Mouse (Mus musculus) E14TG2a.4 (cell line): ENCODE measurements around the gene Dapk2.

ENCODE experiments used
- H3K27me3 ChIP-seq: 2 replicates; pipeline ENCODE4 v1.6.1; 2014; ENCODE audit warnings: low read length, control low read depth; ENCODE audit not compliant: insufficient read depth
- H3K36me3 ChIP-seq: 2 replicates; pipeline ENCODE4 v1.6.1; 2014; ENCODE audit warnings: low read length, control low read depth; ENCODE audit not compliant: insufficient read depth
- H3K4me1 ChIP-seq: replicated peaks from 2 replicates; pipeline ENCODE4 v1.6.1; 2014; ENCODE audit warnings: low read depth, low read length, control low read depth
- H3K4me3 ChIP-seq: replicated peaks from 2 replicates; pipeline ENCODE4 v1.5.1; 2014; ENCODE audit warnings: mild to moderate bottlenecking, low read length
- H3K9me3 ChIP-seq: 2 replicates; pipeline ENCODE4 v1.6.1; 2014; ENCODE audit warnings: low read length, control low read depth
- CTCF ChIP-seq: conservative IDR thresholded peaks from 2 replicates; pipeline ENCODE4 v1.5.1; 2014; ENCODE audit warnings: low read length
- NANOG ChIP-seq: IDR thresholded peaks from 2 replicates; pipeline ENCODE4 v1.6.1; 2014; ENCODE audit warnings: borderline replicate concordance, low read length, mixed read lengths
- POU5F1 ChIP-seq: IDR thresholded peaks from 2 replicates; pipeline ENCODE4 v1.6.1; 2014; ENCODE audit warnings: low read length, borderline replicate concordance

Dapk2 gene

GRCm38 (mm10) chr9:66157958-66158830 lies at the start of gene Dapk2:
Dapk2 (plus strand) TSS chr9:66158223.
- Histone ChIP-seq H3K27me3 (peaks cover 75% of the 10 kb centered on the region), H3K36me3 (no peaks in the 10 kb centered on the region), H3K4me3 (peak within 1 kb of the TSS; percentile 83), H3K9me3 (no peaks in the 10 kb centered on the region), H3K4me1 (peaks cover 14% of the 10 kb centered on the region)
- TF ChIP-seq POU5F1 (no peak), CTCF (peak; percentile 13; the same call in 1 of the 2 replicates)

DNA sequence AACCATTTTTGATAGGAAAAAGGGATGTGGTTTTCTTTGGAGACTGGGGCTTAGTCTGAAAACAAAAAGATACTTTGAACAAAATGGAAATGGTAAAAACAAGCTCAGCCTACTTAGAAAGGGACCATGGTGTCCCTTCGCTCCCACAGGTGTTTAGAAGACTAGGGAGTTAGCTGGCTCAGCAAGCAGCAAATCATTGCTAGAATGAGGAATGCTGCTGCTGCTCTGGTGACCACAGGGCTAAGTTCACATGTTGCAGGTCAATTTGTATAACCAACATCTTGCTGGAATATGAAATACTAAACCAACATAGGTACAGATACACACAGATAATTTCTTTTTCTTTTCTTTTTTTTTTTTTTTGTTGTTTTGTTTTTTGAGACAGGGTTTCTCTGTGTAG lies 48.4 kb upstream of the Dapk2 start:
- H3K9me3 ChIP-seq: no peaks in the 10 kb centered on the region
- TF ChIP-seq POU5F1 (no peak), NANOG (no peak), CTCF (no peak)
- H3K36me3 ChIP-seq: peaks cover 18% of the 10 kb centered on the region
- peaks cover 17% of the 10 kb centered on the region for H3K4me1 ChIP-seq
- no peaks in the 10 kb centered on the region for H3K27me3 ChIP-seq
- no peak overlapping the region for H3K4me3 ChIP-seq

GRCm38 (mm10) chr9:66110126-66110525 lies 47.9 kb upstream of the Dapk2 start:
- peaks cover 13% of the 10 kb centered on the region for H3K36me3 ChIP-seq
- no peak overlapping the region for H3K4me3 ChIP-seq
- TF ChIP-seq POU5F1 (no peak), CTCF (no peak), NANOG (no peak)
- H3K4me1 ChIP-seq: peaks cover 17% of the 10 kb centered on the region
- no peaks in the 10 kb centered on the region for H3K27me3 ChIP-seq
- H3K9me3 ChIP-seq: no peaks in the 10 kb centered on the region

- H3K9me3 ChIP-seq: no peaks in the 10 kb centered on the region
Measured at GRCm38 (mm10) chr9:66110611-66111379, 47.2 kb upstream of the Dapk2 start.

DNA sequence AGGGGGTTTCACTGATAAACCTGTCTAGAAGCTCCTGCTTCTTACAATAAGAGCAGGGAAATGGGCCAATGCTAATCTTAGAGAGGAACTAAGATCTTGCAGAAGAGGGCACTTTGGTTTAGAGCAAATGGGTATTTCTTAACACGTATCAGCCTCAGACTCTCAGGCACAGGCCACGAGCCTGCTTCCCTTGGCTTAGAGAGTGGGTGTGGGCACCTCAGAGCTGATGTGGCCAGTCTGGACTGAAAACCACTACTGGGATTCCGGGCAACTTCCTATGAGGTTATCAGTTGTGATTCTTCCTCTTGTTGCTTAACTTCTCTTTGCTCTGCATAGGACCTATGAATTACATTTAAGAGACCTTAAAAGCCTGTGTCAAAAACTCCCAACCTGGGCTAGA lies 43.7 kb upstream of the Dapk2 start:
- Histone ChIP-seq H3K27me3 (no peaks in the 10 kb centered on the region), H3K4me3 (no peak overlapping the region), H3K4me1 (peaks cover 9% of the 10 kb centered on the region), H3K9me3 (no peaks in the 10 kb centered on the region), H3K36me3 (no peaks in the 10 kb centered on the region; the same call in 1 of the 2 replicates)
- no peak for TF ChIP-seq CTCF
- TF ChIP-seq POU5F1: no peak
- TF ChIP-seq NANOG: no peak

More at GRCm38 (mm10) chr9:66110611-66111379, 47.2 kb upstream of the Dapk2 start:
- no peaks in the 10 kb centered on the region for H3K27me3 ChIP-seq
- peaks cover 9% of the 10 kb centered on the region for H3K36me3 ChIP-seq
- TF ChIP-seq POU5F1: no peak
- TF ChIP-seq CTCF: no peak
- TF ChIP-seq NANOG: no peak
- peaks cover 10% of the 10 kb centered on the region for H3K4me1 ChIP-seq
- H3K4me3 ChIP-seq: no peak overlapping the region

- peaks cover 6% of the 10 kb centered on the region for H3K4me1 ChIP-seq
- H3K27me3 ChIP-seq: no peaks in the 10 kb centered on the region
- no peaks in the 10 kb centered on the region for H3K36me3 ChIP-seq
- H3K4me3 ChIP-seq: no peak overlapping the region
- no peak for TF ChIP-seq POU5F1
- TF ChIP-seq NANOG: no peak
- no peak for TF ChIP-seq CTCF
- no peaks in the 10 kb centered on the region for H3K9me3 ChIP-seq
Measured at GRCm38 (mm10) chr9:66116890-66117289, 41.1 kb upstream of the Dapk2 start.

- Histone ChIP-seq H3K4me3 (no peak overlapping the region), H3K27me3 (no peaks in the 10 kb centered on the region), H3K9me3 (no peaks in the 10 kb centered on the region), H3K4me1 (peaks cover 17% of the 10 kb centered on the region), H3K36me3 (no peaks in the 10 kb centered on the region)
- TF ChIP-seq POU5F1 (no peak), CTCF (no peak), NANOG (no peak)
Measured at GRCm38 (mm10) chr9:66119498-66119897, 38.5 kb upstream of the Dapk2 start.

DNA sequence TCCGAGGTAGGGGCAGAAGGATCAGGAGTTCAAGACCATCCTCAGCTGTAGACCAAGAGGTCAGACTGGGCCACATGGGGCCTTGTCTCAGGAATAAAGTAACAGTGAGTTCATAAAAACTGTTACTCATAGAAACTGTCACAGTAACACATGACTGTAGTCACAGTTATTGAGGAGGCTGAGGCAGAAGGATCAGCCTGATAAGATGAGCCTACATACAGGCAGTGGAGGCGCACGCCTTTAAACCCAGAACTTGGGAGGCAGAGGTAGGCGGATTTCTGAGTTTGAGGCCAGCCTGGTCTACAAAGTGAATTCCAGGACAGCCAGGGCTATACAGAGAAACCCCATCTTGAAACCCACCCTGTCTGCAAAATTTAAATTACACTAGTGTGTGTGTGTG lies 37.9 kb upstream of the Dapk2 start:
- Histone ChIP-seq H3K9me3 (no peaks in the 10 kb centered on the region), H3K36me3 (no peaks in the 10 kb centered on the region), H3K4me1 (peaks cover 20% of the 10 kb centered on the region), H3K27me3 (no peaks in the 10 kb centered on the region), H3K4me3 (no peak overlapping the region)
- TF ChIP-seq NANOG: no peak
- no peak for TF ChIP-seq POU5F1
- no peak for TF ChIP-seq CTCF
